Mouse (Mus musculus) liver, embryonic 13.5 days (tissue): ENCODE data around the gene Hnrnpa0. TPM values are rescaled to one million over a fixed set of nuclear protein-coding genes. Genes with fewer than 3 reads are reported as not detected.

ENCODE experiments used
- ATAC-seq: fragments of 200-750 bp; cut with Nextera tagmentation; 2 replicates; pipeline ENCODE4 v1.8.0; 2017; ENCODE audit warnings: low read depth, mild to moderate bottlenecking, moderate number of reproducible peaks, moderate library complexity
- DNase-seq: peaks from one replicate; pipeline ENCODE4 v3.0.0; 2022
- H3K27ac ChIP-seq: fragments of 300-500 bp; sonication (generic); 2 replicates; pipeline ENCODE4 v1.5.1; 2015; ENCODE audit warnings: moderate library complexity, mild to moderate bottlenecking, inconsistent platforms
- H3K27me3 ChIP-seq: fragments of 300-500 bp; sonication (generic); 2 replicates; pipeline ENCODE4 v1.6.1; 2015; ENCODE audit warnings: mild to moderate bottlenecking, inconsistent platforms
- H3K36me3 ChIP-seq: fragments of 300-500 bp; sonication (generic); 2 replicates; pipeline ENCODE4 v1.6.1; 2015; ENCODE audit warnings: mild to moderate bottlenecking, inconsistent platforms
- H3K4me1 ChIP-seq: fragments of 300-500 bp; sonication (generic); replicated peaks from 2 replicates; pipeline ENCODE4 v1.6.1; 2015; ENCODE audit warnings: inconsistent platforms
- H3K4me2 ChIP-seq: fragments of 300-500 bp; sonication (generic); 2 replicates; pipeline ENCODE4 v1.6.1; 2015; ENCODE audit warnings: inconsistent platforms, mild to moderate bottlenecking, moderate library complexity
- H3K4me3 ChIP-seq: fragments of 300-500 bp; sonication (generic); replicated peaks from 2 replicates; pipeline ENCODE4 v1.5.1; 2015; ENCODE audit warnings: mild to moderate bottlenecking, inconsistent platforms
- H3K9ac ChIP-seq: fragments of 300-500 bp; sonication (generic); 2 replicates; pipeline ENCODE4 v1.6.1; 2015; ENCODE audit warnings: mild to moderate bottlenecking, inconsistent platforms
- H3K9me3 ChIP-seq: fragments of 300-500 bp; sonication (generic); replicated peaks from 2 replicates; pipeline ENCODE4 v1.6.1; 2016; ENCODE audit warnings: inconsistent platforms
- WGBS: fragments of 180-500 bp; shearing (Covaris S2); methylation state at CpG from one replicate; pipeline ENCODE4 v1.1.7; 2015; ENCODE audit not compliant: insufficient replicate concordance; 5-methylcytosine and 5-hydroxymethylcytosine counted together
- polyA plus RNA-seq: library from polyadenylated mRNA; unstranded; fragments of >200 nt; fragmentation: Nextera tagmentation; extraction: Ambion mirVana; gene quantifications from 2 replicates; pipeline ENCODE4 v1.2.1, GENCODE M21; 2015

The Hnrnpa0 gene
- polyA plus RNA-seq, 1 experiment from 2014 or later: 12.5 TPM

GRCm38 (mm10) chr13:58111306-58111705 is 17.1 kb downstream of the Hnrnpa0 start:
- H3K36me3 ChIP-seq: no peaks in the 10 kb centered on the region
- WGBS: 80% methylated on average over 6 of the region's 6 CpGs
- H3K4me2 ChIP-seq: no peak overlapping the region
- H3K27ac ChIP-seq: no peak overlapping the region
- ATAC-seq: no peak
- H3K4me3 ChIP-seq: no peak overlapping the region
- no peak for DNase-seq
- H3K27me3 ChIP-seq: peaks cover 48% of the 10 kb centered on the region
- H3K9me3 ChIP-seq: no peaks in the 10 kb centered on the region
- peaks cover 19% of the 10 kb centered on the region for H3K4me1 ChIP-seq
- H3K9ac ChIP-seq: no peak overlapping the region

DNA sequence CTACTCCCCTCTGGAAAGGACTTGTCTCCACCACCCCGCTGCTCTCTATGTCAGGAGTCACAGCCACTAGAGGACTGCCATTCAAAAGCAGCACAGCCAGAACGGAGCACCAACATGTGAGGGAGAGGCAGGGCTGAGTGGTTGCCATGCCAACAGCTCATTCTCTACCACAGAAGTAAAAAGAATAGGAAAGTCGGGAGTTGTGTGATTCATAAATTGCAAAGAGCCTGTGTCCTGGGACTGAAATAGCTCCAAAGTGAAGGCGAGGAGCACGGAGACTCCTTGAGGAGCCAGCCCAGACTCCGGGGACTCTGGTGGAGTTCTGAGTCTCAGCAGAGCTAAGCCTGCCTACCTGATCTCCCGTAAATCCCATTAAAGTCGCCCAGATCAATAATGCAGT is 37.7 kb downstream of the Hnrnpa0 start:
- 57% methylated on average over 8 of the region's 8 CpGs for WGBS
- Histone ChIP-seq H3K36me3 (no peaks in the 10 kb centered on the region), H3K9me3 (no peaks in the 10 kb centered on the region), H3K4me2 (no peak overlapping the region), H3K27me3 (no peaks in the 10 kb centered on the region), H3K27ac (no peak overlapping the region), H3K9ac (no peak overlapping the region), H3K4me3 (no peak overlapping the region), H3K4me1 (no peaks in the 10 kb centered on the region)
- DNase-seq (no peak), ATAC-seq (no peak)

DNA sequence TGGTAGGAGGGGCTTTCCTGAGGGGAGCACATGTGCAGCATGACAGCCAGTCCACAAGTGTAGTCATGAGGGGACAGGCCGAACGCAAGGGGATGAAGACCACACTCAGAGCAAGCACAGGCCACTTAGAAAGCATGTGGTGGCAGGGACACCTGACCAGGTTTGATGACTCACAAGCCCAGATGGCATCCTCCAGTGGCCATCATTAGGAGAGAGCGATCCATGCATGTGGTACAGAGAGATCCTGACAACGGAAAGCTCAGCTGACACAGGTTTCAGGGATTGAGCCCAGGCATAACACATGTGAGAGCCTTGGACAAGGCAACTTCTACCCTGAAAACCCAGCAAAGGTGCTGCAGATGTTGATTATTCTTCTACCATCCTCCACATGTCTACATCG is 44.0 kb downstream of the Hnrnpa0 start:
- no peaks in the 10 kb centered on the region for H3K9me3 ChIP-seq
- ATAC-seq: no peak
- no peaks in the 10 kb centered on the region for H3K36me3 ChIP-seq
- 79% methylated on average over 5 of the region's 5 CpGs for WGBS
- H3K27me3 ChIP-seq: no peaks in the 10 kb centered on the region
- no peak overlapping the region for H3K4me3 ChIP-seq
- no peak overlapping the region for H3K9ac ChIP-seq
- no peak overlapping the region for H3K4me2 ChIP-seq
- no peak overlapping the region for H3K27ac ChIP-seq
- no peak for DNase-seq
- no peaks in the 10 kb centered on the region for H3K4me1 ChIP-seq

DNA sequence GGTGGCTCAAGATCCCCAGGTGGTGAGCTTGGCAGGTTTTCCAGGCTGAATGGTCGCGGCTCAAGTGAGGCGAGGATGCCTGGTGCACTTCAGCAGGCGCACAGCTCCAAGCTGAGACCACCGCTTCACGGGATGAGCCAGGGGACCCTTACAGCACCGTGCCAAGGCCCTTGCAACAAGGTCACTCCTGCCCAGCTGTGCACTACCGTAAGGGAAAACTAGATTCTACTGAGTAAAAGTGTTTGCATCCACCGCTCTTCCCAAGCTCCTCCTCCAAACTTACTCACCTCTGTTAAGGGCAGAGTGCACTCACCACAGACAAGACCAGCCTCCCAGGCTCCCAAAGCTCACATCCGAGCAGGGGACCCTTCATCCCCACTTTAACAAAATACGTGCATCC is 44.8 kb downstream of the Hnrnpa0 start:
- H3K27ac ChIP-seq: no peak overlapping the region
- H3K4me3 ChIP-seq: no peak overlapping the region
- H3K9ac ChIP-seq: no peak overlapping the region
- WGBS: 71% methylated on average over 11 of the region's 11 CpGs
- H3K27me3 ChIP-seq: no peaks in the 10 kb centered on the region
- H3K4me1 ChIP-seq: no peaks in the 10 kb centered on the region
- H3K4me2 ChIP-seq: no peak overlapping the region
- ATAC-seq (no peak), DNase-seq (no peak)
- H3K9me3 ChIP-seq: no peaks in the 10 kb centered on the region
- H3K36me3 ChIP-seq: no peaks in the 10 kb centered on the region

- Histone ChIP-seq H3K36me3 (no peaks in the 10 kb centered on the region), H3K9ac (no peak overlapping the region), H3K27ac (no peak overlapping the region), H3K4me3 (no peak overlapping the region), H3K9me3 (no peaks in the 10 kb centered on the region), H3K27me3 (no peaks in the 10 kb centered on the region), H3K4me2 (no peak overlapping the region), H3K4me1 (no peaks in the 10 kb centered on the region)
- 32% methylated on average over 5 of the region's 5 CpGs for WGBS
- DNase-seq (no peak), ATAC-seq (no peak)
These were observed 45.3 kb downstream of the Hnrnpa0 start for GRCm38 (mm10) chr13:58083048-58083447.

DNA sequence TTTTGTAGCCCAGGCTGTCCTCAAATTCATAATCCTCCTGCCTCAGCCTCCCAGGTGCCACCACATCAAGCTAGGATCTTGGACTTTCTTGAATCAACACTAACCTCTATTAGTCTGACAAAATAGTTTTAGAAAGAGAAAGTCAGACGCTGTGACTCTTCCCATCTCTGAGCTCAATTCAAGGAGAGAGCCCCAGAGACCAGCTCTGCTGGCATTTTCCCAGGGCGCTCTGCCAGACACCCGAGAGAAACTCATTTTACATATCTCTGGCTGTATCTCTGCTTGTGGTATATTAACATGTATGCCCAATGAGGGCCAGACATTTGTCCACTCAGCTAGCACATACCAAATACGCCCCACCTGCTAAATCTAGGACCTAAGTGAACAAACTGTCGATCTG is 50.0 kb downstream of the Hnrnpa0 start:
- Histone ChIP-seq H3K27me3 (no peaks in the 10 kb centered on the region), H3K4me3 (no peak overlapping the region), H3K36me3 (no peaks in the 10 kb centered on the region), H3K9me3 (no peaks in the 10 kb centered on the region), H3K4me2 (no peak overlapping the region), H3K4me1 (no peaks in the 10 kb centered on the region), H3K27ac (no peak overlapping the region), H3K9ac (no peak overlapping the region)
- ATAC-seq: no peak
- DNase-seq: no peak
- WGBS: 59% methylated on average over 5 of the region's 5 CpGs

Other genes with a start within 250 kb of the Hnrnpa0 start
- gene Spock1, start 220.2 kb downstream of the Hnrnpa0 start, polyA plus RNA-seq: 0.22 and 0.24 TPM in 2 replicates
- 0.79 and 0.91 TPM in 2 replicates for gene Klhl3, start 15.0 kb downstream of the Hnrnpa0 start, polyA plus RNA-seq
- gene Idnk, start 29.1 kb upstream of the Hnrnpa0 start, polyA plus RNA-seq: 21.8 and 26.3 TPM in 2 replicates
- gene Ubqln1, start 87.1 kb upstream of the Hnrnpa0 start, polyA plus RNA-seq: 46.0 and 57.4 TPM in 2 replicates
- gene Gkap1, start 147.1 kb upstream of the Hnrnpa0 start, polyA plus RNA-seq: 4.6 and 6.0 TPM in 2 replicates
- 0.05 and 0.12 TPM in 2 replicates for gene Kif27, start 230.6 kb upstream of the Hnrnpa0 start, polyA plus RNA-seq